Mouse (Mus musculus) frontal cortex, adult (tissue): ENCODE results near the gene Grik2.
"Not testable (repeated sequence)": the region's sequence is repeated elsewhere in the genome, so short reads cannot be mapped to it uniquely, and the experiment has no call there.

Source experiments
- ATAC-seq: cut with Nextera tagmentation; 2 replicates; pipeline ENCODE4 v1.9.2; 2017; ENCODE audit warnings: mild to moderate bottlenecking, moderate library complexity, mixed read lengths; ENCODE audit not compliant: low TSS enrichment

Grik2 gene

GRCm38 (mm10) chr10:49652320-49652719 lies 136.2 kb downstream of the Grik2 start:
- peak; percentile 27; the same call in 1 of the 2 replicates for ATAC-seq

GRCm38 (mm10) chr10:49647116-49647515 lies 141.4 kb downstream of the Grik2 start:
- ATAC-seq: no peak

DNA sequence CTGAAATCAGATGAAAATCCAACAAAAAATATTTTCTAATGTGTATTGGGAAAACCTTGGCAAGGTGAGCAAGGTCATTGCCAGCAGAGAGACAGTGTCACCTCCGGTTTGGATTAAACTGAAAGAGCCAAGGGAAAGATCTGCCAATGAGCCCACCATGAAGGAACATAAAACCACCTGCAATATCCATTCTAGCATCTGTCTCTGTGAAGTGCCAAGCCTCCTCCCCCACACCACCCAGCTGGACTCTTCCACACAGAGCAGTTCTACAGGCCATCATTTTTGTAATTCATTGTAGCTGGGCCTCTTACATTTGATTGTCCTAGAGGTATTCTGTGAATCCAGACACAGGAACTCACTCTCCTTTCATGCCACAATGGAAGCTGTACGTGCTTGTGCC lies 148.7 kb downstream of the Grik2 start:
- no peak for ATAC-seq

GRCm38 (mm10) chr10:49623951-49624350 lies 164.6 kb downstream of the Grik2 start:
- peak; percentile 38; the same call in 1 of the 2 replicates for ATAC-seq

- peak; percentile 85 for ATAC-seq
These were observed 190.9 kb downstream of the Grik2 start for GRCm38 (mm10) chr10:49597652-49598051.

GRCm38 (mm10) chr10:49573514-49573913 lies 215.1 kb downstream of the Grik2 start:
- no peak for ATAC-seq

GRCm38 (mm10) chr10:49559872-49560407 lies 228.6 kb downstream of the Grik2 start:
- ATAC-seq: no peak

GRCm38 (mm10) chr10:49542249-49542648 lies 246.3 kb downstream of the Grik2 start:
- no peak for ATAC-seq

DNA sequence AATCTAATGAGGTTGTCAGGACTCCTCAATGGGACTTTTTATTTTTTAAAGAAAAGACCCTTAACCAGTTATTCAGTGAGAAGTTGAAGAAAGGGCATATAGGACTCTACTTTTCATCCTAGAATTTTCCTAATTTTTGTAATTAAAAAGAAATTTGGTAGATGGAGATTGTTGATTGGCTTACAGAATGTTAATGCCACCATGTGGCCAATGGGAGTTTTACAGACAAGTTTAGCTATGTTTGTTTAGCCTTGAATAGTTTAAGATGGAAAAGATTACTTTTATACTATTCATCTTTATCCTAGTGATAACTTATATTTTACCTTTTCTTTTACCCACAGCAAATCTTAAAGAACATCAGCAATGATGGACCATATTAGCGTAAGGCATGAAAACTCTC lies 268.8 kb downstream of the Grik2 start:
- ATAC-seq: peak; percentile 38; the same call in 1 of the 2 replicates

DNA sequence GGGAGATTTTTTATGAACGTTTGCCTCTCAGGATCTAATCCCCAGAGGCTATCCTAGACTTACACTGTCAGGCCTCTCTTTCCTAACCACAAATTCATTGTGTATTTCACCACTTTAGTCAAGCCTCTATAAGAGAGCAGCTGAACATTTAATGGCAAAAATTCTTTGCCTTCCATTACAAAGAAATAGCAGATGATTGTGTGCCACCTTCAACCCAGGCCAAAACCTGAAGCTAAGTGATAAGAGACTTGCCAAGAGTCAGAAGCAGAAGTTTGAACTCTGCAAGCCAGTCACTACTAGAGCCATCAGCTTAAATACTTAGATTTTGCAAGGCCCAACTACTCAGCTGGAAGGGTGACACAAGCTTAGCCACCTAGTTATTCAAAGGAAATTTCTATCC lies 287.9 kb downstream of the Grik2 start:
- no peak for ATAC-seq

- no peak for ATAC-seq
These were observed 291.3 kb downstream of the Grik2 start for GRCm38 (mm10) chr10:49497302-49497701.

DNA sequence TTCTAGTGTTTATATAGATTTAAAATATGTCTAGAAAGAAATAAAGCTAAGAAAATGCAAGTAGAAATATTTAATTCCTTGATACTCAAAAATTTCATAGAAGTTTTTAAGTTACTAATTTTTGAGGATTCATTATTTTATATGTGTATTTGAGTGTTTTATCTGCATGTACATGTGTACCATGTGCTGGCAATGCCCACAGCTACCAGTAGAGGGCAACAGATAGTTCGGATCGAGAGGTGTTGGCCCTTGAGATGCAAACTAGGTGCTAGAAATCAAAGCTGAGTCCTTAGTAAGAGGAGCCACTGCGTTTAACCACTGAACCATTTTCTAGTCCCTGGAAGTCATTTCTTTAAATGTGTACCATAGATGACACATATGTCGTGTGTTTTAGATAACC lies 307.1 kb downstream of the Grik2 start:
- no peak for ATAC-seq

DNA sequence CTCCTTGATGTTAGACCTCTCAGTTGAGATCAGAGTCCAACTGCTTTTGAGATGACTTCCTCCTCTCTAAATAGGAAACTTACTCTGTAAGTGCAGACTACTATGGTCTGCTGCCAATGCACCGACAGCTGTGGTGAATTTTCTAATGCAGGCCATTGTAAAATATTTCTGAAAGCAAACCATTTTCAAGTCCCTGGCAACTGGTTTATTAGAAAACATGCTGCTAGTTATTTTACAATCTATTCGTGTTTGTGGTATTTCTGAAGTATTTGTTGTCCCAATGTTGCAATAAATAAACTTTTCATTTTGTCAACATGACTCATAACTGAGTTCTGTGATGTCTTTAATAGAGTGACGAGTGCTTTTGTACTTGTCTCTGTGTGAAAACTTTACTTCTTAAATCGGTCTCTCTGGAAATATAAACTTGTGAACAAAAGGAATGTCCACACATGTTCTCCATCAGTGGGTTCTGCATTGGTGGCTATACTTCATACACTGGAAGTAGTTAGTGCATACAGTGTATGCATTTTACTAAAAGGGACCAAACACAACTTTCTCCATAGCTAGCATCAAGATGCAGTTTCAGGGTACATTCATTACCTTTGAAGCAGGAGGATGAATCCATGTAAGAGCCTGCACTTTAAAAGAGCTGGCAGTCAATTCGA lies 308.3 kb downstream of the Grik2 start:
- ATAC-seq: no peak

DNA sequence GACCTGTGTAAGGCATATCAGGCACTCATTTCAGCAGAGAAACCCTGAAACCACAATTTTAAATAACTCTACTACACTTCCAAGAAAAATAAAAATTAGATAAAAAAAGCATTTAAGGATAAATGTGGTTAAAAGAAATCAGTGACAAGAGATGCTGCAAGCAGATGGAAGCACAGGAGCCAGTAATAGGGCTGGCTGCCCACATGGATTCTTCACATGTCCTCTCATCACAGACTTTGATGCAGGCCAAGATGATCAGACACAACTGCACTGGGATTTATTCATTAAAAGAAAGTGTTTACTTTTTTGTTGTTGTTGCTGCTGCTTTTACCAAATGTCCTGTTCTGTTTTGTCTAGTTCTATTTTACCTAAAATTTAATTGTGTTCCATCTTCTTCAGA lies 315.0 kb downstream of the Grik2 start:
- peak; percentile 67; the same call in 1 of the 2 replicates for ATAC-seq

DNA sequence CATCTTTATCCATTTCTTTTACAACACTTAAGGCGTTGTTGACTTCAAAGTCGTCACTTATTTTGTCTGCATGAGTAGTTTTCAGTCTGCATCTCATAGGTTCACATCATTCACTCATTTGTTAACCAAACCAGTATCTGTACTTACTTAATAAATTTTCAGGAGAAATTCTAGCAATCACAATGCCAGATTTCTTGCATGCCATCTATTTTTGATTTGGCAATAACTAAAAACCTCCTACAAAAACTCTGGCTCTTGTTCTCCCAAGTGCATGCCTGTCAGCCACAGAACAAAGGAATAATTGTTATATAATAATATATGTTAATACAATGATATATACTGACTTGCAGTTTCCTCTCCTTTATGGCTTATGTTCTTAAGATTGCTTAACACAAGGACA lies 331.8 kb downstream of the Grik2 start:
- ATAC-seq: no peak

DNA sequence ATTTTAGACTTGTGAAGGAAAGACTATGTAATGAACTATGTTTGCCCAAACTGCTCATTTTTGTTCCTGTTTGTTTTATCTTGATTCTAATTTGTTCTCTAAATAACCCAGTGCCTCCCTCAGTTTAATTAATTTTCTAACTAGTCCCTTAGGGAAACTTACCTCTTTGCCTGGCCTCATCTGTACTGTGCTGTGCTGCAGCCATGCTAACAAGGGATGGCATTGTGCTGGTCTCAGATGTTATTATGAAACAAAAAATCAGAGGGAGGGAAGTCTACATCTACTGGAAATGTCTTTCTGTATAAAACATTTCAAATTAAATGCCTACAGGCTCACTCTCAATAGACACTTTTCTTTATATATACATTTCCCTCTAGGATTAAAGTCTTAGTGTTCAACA lies 335.0 kb downstream of the Grik2 start:
- no peak for ATAC-seq

DNA sequence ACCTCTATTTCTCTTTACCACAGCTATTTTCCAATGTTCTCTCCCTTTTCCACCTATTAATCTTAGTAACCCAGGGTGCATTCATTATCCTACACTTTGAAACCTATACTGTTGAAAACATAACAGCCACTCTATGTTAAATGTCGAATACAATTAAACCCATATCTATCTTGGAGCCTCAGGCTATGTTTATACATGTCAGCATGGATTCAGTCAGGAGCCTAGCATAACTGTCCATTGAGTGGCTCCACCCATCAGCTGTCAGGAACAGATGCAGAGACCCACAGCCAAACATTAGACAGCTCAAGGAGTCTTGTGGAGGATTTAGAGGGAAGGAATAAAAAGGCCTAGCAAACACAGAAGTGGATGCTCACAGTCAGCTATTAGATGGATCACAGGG lies 347.2 kb downstream of the Grik2 start:
- no peak for ATAC-seq

GRCm38 (mm10) chr10:49437057-49437456 lies 351.5 kb downstream of the Grik2 start:
- ATAC-seq: 0 out of 2 replicates have a peak, but pooled peaks have one; percentile 24

DNA sequence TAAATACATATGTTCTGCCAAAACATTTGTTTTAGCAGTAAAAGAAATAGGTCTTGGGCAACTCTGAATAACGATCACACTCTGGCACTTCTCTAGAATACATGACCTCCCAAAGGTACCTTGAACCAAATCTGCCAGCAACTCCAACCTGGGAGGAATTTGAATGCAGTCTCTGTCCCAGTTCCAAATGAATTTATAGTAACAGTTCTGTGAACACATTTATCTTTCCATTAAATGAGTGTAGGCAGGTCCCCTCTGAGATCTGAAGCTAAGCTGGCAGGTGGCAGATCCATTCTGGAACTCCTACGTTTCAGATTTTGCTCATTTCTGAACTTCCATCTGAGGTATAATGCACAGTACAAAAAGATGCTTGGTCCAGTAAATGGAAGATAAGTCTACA lies 352.3 kb downstream of the Grik2 start:
- ATAC-seq: peak; percentile 85

- ATAC-seq: no peak
These were observed 355.7 kb downstream of the Grik2 start for GRCm38 (mm10) chr10:49432825-49433224.

DNA sequence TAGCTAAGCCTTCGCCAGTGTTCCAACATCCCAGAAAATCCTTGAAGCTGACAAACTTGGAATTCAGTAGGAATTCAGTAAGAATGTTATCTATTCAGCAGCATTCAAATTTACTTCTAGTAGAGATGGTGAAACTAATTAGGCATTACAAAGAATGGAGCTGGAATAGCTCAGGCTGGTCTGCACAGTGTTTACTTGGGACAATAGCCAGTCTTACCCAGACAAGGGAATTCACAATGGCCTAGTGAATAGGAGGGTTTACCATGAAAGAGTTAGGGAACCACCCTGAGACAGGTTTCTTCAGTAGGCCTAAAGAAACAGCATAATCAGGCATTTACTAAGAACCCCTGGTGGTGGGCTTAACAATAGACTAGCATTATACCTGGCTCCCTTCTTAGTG lies 371.4 kb downstream of the Grik2 start:
- ATAC-seq: not testable (repeated sequence)

GRCm38 (mm10) chr10:49382996-49383395 lies 405.6 kb downstream of the Grik2 start:
- no peak for ATAC-seq

DNA sequence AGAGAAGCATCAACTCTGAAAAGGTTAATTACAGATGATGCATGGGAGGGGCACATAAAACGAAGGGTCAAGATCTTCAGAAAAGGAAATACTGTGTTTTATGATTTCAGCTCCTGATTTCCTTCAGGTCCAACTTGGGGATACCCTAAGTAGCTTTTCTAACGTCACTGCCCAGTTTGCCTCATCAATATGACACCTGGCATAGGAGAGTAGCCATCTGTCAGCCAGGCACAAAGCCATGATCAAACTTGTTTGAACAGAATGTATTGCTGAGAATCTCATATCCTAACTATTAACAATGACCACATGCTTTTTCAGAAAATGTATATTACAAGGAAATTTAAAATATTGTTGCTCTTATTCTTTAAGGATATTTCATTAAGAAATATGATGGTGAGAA lies 406.7 kb downstream of the Grik2 start:
- ATAC-seq: no peak

DNA sequence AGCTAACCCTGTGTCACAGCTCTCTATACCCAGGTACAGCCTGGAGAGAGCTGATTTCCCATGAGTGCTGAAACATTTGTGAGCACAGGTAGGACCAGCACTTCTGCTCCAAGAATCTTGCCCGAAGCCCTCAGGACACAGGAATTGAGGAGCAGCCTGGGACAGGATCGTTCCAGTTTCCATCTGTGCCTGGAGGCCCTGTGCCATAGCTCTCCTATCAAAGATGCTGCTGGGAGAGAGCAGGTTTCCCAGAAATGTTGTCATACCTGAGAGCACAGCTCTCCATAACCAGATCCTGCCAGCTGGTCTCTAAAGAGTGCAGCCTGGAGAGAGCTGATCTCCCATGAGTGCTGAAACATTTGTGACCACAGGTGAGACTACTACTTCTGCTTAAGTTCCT lies 420.0 kb downstream of the Grik2 start:
- ATAC-seq: no peak
